Mouse (Mus musculus): ENCODE measurements around the gene Mc3r.

Mc3r gene

GRCm38 (mm10) chr2:172256418-172256817 lies 8.1 kb downstream of the Mc3r start:
- DNase-seq (ENCODE audit: low read depth, low spot score) = peak; percentile 11

- peak; percentile 72 for DNase-seq (ENCODE audit: low read depth, low spot score)
These were observed 8.7 kb downstream of the Mc3r start for GRCm38 (mm10) chr2:172256956-172257355.

- DNase-seq (ENCODE audit: low read depth, low spot score) = peak; percentile 10
These were observed 9.3 kb downstream of the Mc3r start for GRCm38 (mm10) chr2:172257471-172258065.

DNA sequence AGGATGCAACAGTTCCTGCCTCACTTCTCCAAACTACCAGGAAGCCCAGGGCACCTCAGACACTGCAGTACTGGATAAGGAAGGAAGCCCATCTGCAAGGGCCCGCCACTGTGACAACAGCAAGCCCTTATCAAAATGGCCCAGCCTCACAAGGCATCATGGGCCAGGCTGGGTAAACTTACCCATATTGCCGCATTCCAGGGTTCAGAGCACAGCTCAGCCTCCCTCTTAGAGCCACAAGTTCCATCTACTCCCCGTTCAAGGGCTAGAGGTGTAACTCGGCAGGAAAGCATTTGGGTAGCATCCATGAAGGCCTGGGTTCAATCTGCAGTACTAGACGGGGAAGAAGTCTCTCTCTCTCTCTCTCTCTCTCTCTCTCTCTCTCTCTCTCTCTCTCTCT lies 11.8 kb downstream of the Mc3r start:
- no peak for DNase-seq (ENCODE audit: low read depth, low spot score)

- DNase-seq (ENCODE audit: low read depth, low spot score) = no peak
These were observed 13.1 kb downstream of the Mc3r start for GRCm38 (mm10) chr2:172261441-172261840.

DNA sequence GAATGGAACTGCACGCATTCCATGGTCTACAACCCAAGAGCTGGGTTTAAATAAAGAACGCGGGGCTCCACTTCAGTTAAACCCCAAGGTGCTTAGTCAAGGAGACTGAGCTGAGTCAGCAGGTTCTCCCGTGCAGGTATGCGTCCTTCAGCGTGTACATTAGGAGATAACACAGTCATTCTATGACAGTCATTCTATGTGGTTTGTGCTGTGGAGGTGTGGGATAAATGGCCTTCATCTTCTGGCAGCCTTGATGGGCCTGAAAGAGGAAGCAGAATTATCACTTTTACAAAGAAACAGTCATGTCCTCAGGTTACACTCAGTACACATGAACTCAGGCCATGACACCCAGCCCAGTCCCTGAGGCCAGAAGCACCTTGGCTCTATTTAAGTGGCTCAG lies 14.9 kb downstream of the Mc3r start:
- DNase-seq (ENCODE audit: low read depth, low spot score) = no peak

DNA sequence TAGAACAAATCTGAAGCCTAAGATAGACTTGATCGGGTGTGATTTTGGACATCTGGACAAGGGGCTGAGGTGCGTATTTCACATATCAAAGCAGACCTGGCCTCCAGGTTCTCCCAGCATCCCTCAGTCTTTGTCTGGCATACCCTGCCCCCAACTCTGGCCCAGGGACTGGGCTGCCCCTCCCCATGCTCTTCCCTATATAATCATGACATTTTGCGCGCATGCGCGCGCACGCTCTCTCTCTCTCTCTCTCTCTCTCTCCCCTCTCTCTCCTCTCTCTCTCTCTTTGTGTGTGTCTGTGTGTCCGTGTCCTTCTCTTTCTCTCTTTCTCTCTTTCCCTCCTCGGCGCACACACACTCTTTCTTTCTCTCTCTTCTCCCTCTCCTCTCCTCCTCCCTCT lies 21.6 kb downstream of the Mc3r start:
- DNase-seq (ENCODE audit: low read depth, low spot score) = peak; percentile 16

- DNase-seq (ENCODE audit: low read depth, low spot score) = peak; percentile 42
These were observed 22.2 kb downstream of the Mc3r start for GRCm38 (mm10) chr2:172270485-172270944.

- DNase-seq (ENCODE audit: low read depth, low spot score) = peak; percentile 41
These were observed 22.8 kb downstream of the Mc3r start for GRCm38 (mm10) chr2:172270974-172271697.

GRCm38 (mm10) chr2:172274662-172275061 lies 26.4 kb downstream of the Mc3r start:
- no peak for DNase-seq (ENCODE audit: low read depth, low spot score)

DNA sequence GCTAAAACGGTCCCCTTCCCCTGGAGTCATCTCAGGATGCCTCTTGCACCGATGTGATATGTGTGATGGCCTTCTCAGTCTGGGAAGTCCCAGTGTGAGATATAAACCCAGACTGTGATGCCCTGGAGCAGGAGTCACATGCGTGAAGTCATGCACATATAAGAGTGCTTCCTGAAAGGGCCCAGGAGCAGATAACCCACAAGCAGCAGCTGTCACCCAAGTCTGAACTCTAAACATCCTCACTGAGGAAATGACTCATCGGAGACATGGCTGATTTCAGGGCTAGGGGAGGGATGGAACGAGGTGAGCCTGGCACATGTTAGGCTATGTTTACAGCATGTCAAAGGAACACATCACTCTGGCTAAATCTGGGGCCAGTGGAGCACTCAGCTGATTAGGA lies 27.9 kb downstream of the Mc3r start:
- no peak for DNase-seq (ENCODE audit: low read depth, low spot score)

DNA sequence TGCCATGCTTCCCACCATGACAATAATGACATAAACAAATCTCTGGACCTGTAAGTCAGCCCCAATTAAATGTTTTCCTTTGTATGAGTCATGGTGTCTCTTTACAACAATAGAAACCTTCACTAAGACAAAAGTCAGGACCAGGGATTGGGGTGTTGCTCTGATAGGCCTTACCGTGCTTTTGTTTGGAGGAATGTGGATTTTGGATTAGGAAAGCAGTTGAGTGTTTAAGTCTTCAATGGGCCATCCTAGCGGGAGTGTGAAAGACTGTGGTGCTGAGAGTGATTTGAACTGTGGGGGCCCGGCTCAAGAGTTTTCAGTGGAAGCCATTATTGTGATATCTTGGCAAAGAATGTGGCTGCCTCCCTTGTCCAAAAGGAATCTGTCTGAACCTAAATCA lies 30.7 kb downstream of the Mc3r start:
- no peak for DNase-seq (ENCODE audit: low read depth, low spot score)

- peak; percentile 20 for DNase-seq (ENCODE audit: low read depth, low spot score)
These were observed 33.9 kb downstream of the Mc3r start for GRCm38 (mm10) chr2:172282071-172282710.

GRCm38 (mm10) chr2:172287715-172288114 lies 39.4 kb downstream of the Mc3r start:
- no peak for DNase-seq (ENCODE audit: low read depth, low spot score)

DNA sequence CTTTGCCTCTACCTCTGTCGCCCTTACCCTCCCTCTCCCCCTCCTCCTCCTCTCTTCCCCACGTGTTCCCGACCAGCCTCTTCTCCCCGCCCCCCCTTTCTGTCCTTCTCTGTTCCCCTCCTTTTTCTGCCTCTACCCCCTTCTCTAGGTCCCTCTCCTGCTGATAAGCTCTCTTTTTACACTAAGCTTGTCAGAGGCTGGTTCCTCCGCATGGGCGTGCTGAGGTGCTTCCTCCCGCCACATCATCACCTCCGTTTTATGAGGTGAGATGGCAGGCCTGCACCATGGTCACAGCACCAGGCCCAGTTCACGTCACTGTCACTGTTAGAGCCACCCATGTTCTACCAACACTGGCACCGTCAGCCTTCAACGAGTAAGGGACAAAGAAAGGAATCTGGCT lies 40.7 kb downstream of the Mc3r start:
- no peak for DNase-seq (ENCODE audit: low read depth, low spot score)

GRCm38 (mm10) chr2:172289632-172290031 lies 41.3 kb downstream of the Mc3r start:
- DNase-seq (ENCODE audit: low read depth, low spot score) = no peak

DNA sequence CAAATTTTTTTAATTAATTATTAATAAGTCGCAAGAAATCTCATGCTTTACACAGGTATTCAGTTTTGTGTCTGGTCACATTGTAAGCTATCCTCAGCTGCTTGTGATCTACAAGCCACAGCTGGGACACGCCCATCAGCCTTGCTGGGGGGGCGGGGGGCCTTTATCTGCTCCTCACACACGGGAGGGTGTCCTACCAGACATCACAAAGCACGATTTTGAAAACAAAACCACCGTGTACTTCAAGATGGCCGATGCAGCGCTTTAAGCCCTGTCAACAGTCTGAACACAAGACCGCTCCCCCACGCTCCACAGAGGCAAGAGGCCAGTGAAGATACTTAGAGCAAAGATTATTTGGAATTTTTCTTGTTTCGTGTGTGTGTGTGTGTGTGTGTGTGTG lies 42.2 kb downstream of the Mc3r start:
- no peak for DNase-seq (ENCODE audit: low read depth, low spot score)

DNA sequence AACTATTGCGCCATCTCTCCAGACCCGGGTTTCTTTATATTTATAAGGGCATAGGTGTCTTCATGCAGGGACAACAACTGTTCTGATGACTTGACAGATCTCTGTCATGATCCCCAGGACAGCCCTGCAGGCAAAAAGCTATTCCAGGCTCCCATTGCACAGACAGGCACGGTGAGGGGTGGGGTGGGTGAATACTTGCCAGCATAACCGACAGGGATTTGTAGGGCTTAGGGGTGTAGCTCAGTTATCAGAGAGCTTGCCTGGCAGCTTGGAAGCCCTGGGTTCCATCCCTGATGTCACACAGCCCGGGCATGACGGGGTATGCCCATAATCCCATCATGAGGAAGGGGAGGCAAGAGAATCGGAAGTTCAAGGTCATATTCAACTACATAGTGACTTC lies 42.7 kb downstream of the Mc3r start:
- no peak for DNase-seq (ENCODE audit: low read depth, low spot score)

- DNase-seq (ENCODE audit: low read depth, low spot score) = no peak
These were observed 43.6 kb downstream of the Mc3r start for GRCm38 (mm10) chr2:172291755-172292524.

DNA sequence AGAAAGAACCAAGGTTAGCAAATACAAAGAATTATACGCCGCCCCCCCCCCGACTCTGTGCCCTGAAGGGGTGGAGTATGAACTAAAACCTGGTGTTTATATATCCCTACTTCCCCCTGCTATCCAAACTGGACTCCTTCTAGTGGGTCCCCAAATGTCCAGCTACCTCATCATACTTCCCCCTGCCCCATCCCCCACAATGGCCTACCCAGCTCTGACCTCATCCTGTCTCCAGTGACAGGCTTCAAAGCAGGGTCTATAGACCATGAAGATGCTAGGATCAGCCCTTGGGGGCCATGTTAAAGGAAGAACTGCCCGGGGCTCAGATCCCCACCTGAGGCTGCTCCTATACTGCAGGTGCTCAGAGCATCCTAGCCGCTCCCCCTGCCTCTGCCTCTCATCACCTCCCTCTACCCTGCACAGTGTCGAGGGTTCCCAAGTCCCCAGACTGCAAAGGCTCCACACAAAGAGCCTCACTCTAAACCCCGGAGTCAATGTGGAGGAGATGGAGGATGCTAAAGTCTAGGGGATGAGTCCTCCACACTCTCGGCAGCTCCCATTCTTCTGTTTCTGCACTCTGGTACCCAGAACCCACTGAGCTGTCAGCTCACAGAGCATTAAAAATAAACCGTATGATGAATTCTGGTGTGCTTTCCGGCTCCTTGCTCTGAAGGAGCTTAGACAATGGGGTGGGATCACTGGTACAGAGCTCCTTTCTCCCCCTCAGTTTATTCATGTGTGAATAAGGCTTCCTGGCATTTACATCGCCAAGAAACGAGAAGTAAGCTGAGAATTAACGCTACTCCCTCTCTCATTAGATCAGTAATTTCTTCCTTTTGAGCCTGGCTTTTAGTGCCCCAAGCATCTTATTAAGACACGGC lies 44.5 kb downstream of the Mc3r start:
- peak; percentile 62 for DNase-seq (ENCODE audit: low read depth, low spot score)

- DNase-seq (ENCODE audit: low read depth, low spot score) = no peak
These were observed 49.8 kb downstream of the Mc3r start for GRCm38 (mm10) chr2:172298083-172298482.
